Mouse (Mus musculus): Measurements from ENCODE around the gene Mta3.

Mta3 gene

DNA sequence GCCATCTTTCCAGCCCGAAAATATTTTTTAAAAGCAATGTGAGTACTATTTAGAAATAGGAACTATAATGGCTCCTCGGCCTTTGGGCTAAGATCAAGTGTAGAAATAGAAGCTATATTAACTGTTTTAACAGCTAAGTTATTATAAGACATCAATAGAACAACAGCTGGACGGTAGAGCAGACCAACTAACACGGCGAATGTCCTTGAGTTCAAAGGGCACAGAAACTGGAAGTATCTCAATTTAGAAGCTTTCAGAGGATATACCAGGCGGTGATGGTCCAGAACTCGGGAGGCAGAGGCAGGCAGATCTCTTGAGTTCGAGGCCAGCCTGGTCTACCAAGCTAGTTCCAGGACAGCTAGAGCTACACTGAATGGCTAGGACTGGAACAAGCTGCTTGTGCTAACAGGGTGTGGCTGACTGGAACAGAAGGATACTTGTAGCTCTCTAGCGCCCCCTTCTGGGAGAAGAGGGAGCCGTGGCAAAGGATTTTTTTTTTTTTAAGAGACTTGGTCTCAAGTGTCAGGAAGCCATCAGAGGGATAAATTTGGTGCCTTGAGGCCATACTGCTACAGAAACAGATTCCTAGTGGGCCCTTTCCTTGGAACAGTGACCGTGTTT is 101.9 kb downstream of the Mta3 start:
- in situ Hi-C loops (cut with MboI; ENCODE audit: low sequenced_read_pairs) = no loop called here

DNA sequence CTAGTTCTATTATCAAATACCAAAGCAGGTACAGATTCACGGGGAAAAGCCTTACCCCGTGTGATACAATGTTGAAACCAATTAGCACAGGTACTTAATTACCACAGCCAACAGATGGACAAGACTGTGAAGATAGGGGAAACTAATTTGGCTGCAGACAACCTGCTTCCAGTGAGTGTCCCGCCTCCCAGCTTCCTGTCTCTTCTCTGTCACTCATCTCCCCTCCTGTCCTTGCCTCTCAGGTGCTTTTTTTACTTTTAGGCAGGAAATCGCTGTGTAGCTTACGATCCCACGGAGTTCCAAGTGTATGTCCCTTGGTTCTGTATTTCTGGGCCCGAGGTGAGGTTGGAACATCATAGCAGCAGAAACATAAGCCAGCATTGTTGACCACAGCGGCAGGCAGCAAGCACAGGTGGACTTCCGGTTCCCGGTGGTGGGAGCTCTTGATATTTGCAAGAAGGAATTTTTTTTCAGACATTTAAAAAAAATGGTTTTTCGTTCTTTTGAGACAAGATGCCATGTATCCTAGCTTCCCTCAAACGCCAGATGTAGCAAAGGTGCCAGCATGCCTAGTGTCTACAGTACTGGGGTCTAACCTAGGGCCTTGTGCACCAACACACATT is 102.6 kb downstream of the Mta3 start:
- in situ Hi-C loops (cut with MboI; ENCODE audit: low sequenced_read_pairs) = no loop called here

DNA sequence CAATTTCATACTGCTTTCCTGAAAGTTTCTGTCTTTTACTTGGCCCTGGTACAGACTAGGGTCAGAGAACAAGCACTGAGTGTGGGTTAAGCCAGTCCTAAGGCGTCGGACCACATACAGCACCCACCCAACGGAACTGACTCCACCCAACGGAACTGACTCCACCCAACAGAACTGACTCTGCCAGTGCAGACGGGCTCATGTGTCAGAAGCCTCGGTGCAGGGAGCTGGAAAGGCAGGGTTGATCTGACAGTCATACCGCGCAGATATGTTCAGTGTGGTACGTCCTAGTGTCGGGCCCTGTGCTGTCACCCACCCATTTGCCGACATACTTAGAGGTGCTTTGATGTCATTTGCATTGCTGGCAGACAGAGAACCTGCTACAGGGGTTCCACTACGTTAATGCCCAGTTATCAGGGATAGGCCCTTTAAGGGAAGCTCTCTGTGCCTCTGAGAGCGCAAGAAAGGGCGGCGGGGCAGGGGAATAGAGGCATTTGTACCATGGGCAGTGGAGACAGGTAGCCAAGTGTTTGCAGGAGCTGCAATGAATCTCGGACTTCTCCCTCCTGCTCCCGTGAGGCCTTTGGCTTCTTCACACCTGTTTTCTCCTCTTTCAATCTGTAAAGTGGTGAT is 103.3 kb downstream of the Mta3 start:
- in situ Hi-C loops (cut with MboI; ENCODE audit: low sequenced_read_pairs) = no loop called here

DNA sequence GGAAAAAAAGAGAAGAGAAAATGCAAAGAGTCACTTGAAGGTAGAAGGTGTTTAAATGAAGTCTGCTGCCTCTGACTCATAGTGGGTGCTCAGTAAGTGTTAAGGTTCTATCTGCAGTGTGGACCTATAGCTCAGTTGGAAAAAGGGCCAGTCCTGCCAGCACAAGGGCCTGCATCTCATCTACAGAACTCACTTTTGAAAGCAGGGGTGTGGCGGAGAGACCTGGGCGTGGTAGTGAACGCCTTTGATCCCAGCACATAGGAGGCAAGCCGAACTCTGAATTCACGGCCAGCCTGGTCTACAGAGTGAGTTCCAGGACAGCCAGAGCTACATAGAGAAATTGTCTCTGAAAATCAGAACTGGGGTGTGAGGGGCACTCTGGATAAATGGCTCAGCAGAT is 104.3 kb downstream of the Mta3 start:
- in situ Hi-C loops (cut with MboI; ENCODE audit: low sequenced_read_pairs) = no loop called here

DNA sequence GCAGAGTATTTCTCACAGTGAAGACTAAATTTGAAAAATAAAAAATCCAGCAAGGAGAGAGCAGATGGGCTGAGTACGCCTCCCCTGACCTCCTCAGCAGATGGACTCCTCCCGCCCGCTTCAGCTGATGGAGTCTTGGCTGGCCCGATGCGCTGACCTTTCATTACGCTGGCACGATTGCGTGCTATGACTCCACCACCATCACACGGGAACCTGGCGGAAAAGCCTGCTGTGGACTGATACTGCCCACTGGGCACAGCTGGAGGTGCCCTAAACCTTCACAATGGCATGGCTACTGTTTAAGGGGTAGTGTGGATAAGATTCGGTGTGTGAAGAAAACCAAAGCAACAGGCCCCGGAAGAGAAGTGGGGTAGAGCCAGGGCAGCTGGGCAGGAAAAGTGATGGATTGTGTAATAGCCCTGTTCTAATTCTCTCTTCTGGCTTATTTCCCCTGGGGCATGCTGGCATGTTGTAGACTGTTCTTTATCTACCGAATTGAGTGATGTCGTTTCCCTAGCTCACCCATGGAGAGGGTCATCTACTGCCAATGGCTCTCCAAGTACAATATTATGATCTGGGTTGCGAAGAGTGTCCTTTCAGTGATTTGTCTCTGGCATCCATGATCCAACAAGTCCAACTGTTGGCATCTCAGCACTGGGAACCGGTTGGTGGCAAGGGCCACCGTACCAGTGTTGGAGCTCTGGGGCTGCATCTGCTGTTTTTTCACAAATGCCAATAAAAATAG is 106.4 kb downstream of the Mta3 start:
- in situ Hi-C loops (cut with MboI; ENCODE audit: low sequenced_read_pairs) = no loop called here

DNA sequence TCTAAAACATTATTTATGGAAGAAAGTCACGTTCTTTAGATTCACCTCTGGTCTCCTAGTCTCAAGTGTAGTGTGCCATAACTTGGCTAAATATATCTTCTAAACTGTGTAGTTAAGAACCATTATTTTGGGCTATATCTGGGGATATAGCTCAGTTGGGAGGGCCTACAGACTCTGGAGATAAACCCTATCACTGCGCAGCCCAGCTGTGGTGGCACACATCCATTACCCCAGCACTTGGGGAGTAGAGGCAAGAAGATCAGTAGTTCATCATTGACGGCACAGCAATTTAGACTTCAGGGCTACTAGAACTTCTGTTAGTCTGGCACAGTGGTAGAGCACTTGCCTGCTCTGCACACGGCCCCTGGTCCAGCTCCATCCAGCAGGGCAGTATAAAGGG is 107.1 kb downstream of the Mta3 start:
- in situ Hi-C loops (cut with MboI; ENCODE audit: low sequenced_read_pairs) = no loop called here

DNA sequence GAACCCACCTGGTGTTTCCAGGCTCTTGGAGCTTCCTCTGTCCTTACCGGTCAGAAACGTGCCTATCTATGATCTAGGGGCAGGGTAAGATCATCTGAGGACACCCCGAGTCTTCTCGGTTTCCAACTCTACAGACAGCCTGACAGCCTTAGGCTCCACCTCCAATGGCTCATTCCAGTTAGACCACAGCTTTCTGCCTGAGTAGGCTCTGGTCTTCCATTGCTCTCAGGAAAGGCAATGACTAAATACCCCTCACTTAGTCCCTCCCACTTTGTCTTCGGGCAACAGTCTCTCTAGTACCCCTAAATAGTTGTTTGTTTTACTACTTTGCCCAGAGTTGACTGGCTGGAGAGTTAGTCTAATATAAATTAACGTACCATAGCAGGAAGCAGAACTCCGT is 111.0 kb downstream of the Mta3 start:
- in situ Hi-C loops (cut with MboI; ENCODE audit: low sequenced_read_pairs) = no loop called here

DNA sequence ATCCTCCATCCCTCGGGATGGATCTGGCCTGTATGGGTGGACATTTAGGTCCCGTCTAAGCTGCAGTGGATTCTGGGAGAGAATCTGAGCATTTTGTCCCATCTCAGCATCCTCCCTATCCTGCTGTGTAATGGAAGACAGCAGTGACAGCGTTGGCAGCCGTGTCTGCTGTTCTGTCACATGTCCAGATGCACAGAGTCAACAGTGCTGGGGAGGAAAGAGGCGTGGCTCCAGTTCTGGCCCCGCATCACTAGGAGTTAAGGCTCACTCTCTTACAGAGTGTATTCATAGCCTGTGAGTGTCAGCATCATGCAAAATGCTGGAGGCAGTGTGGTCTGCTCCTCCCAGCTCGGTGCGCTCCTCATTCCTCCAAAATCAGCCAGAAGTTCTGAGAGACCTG is 113.5 kb downstream of the Mta3 start:
- in situ Hi-C loops (cut with MboI; ENCODE audit: low sequenced_read_pairs) = no loop called here

DNA sequence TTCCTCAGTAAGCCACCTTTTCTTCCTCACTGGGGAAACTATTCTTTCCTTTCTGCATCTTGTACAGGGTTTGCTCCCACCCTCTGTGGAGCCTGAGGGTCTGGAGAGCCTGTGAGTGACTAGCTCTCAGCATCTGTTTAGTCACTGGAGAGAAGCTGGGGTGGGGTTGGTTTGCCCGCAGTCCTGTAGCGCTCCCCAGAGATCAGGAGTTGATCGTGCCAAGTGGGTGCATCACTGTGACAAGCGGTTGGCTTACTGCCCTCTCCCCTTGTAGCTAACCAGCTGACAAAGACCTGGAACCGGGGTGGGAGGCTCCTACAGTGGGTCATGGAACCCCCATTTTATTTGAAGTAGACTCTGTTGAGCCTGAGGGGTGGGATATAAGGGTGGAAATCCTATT is 114.7 kb downstream of the Mta3 start:
- in situ Hi-C loops (cut with MboI; ENCODE audit: low sequenced_read_pairs) = no loop called here

DNA sequence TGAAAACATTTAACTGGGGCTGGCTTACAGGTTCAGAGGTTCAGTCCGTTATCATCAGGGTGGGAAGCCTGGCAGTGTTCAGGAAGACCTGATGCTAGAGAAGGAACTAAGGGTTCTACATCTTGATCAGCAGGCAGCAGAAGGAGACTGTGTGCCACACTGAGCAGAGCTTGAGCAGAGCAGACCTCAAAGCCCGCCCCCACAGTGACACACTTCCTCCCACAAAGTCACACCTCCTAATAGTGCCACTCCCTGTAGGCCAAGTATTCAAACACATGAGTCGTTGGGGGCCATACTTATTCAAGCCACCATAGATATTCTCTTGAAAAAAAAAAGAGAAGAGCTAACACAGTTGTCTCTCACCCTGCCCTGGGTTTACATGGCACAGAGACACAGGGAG is 115.9 kb downstream of the Mta3 start:
- in situ Hi-C loops (cut with MboI; ENCODE audit: low sequenced_read_pairs) = no loop called here

DNA sequence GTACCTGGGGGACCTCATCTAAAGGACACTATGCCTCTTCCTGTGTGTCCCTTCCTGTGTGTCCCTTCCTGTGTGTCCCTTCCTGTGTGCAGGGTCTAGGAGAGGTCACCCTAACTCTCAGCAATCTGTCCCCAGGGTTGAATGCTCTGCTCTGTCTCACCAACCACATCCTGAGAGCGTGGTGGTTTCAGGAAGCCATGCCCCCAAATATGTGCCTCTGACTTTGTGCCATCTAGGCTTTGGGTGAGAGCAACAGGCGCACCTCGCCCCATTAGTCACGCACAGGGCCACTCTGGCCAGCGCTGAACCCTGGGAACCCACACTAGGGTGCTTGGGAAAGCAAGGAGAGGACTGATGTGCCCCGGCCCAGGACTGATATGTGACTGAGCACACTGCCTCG is 117.9 kb downstream of the Mta3 start:
- in situ Hi-C loops (cut with MboI; ENCODE audit: low sequenced_read_pairs) = no loop called here

DNA sequence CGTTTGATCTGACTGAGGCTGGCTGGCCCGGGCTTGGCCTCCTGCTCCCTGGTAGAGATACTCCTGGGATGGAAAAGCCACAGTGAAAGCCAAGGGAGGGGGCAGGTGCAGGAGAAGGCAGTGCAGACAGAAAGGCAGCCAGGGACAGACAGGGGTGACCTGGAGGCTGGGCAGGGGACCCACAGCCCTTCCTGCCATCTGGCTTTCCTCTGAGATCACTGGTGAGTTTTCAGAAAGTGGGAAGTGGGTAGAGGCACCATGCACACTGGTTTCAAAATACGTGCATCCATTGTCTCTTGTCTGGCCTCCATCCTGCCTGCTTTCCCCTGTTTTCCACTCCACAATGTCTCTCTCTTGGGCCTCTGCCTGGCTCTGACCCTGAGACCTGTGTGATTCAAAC is 123.4 kb downstream of the Mta3 start:
- in situ Hi-C loops (cut with MboI; ENCODE audit: low sequenced_read_pairs) = no loop called here

DNA sequence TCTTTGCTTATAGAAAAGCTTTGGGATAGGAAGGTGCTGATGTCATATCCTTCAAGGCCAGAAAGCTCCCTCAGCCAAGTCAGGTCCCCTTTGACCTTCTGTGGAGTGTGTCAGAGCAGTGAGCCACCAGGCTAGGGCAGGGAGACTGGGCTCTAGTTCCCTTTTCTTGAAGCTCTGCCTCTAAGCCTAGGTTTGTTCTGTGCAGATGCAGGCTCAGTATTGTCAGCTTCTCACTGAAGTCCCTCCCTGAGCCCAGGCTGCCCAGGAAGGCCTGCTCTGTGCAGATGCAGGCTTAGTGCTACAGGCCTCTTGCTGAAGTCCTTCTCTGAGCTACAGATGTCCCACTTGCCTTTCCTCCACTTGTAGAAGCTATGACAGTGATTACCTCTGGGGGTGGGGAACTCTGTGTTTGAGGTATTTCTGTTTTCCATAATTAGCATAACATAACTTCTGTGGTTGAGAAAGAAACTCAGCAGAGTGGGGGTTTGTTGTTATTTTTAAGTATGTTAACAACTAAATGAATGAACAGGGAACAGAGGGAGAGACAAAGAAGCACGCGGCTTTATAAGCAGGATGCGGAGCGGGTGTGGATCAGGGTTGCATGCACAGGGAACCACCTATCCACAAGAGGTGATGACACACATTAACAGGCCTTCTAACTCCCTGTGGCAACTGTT is 124.8 kb downstream of the Mta3 start:
- in situ Hi-C loops (cut with MboI; ENCODE audit: low sequenced_read_pairs) = no loop called here

DNA sequence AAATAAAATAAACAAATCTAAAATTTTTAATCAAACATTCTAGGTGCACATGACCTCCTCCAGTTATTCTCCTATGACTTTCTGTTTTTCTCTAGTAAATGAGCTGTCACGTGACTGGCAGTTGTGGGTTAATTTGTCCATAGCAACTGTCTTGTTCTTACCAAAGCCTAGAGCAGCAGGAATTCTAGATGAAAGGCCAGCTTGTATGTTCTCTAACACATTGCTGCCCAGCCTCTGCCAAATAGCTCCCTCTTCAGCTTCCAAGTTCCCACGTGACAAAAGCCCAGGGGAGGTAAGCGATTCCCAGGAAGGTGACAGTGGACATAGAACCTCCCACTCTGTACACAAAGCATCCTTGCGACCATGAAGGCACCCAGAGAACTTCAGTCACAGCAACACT is 128.2 kb downstream of the Mta3 start:
- in situ Hi-C loops (cut with MboI; ENCODE audit: low sequenced_read_pairs) = no loop called here

DNA sequence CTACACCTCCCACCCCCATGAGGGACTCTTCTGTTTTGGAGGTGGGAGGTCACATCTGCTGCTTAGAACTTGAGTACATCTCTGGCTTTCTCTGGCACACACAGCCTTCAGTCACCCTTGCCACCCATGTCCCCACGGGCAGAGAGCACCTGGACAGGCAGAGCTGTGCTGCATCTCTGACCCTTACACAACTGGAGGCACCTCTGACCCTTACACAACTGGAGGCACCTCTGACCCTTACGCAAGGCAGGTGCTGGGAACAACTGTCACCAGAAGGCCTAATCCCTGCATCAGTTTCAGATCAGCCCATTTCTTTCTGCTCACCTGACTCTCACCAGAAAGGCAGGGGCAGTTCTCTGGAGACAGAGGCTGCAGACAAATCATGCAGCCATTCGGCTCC is 130.1 kb downstream of the Mta3 start:
- in situ Hi-C loops (cut with MboI; ENCODE audit: low sequenced_read_pairs) = no loop called here

DNA sequence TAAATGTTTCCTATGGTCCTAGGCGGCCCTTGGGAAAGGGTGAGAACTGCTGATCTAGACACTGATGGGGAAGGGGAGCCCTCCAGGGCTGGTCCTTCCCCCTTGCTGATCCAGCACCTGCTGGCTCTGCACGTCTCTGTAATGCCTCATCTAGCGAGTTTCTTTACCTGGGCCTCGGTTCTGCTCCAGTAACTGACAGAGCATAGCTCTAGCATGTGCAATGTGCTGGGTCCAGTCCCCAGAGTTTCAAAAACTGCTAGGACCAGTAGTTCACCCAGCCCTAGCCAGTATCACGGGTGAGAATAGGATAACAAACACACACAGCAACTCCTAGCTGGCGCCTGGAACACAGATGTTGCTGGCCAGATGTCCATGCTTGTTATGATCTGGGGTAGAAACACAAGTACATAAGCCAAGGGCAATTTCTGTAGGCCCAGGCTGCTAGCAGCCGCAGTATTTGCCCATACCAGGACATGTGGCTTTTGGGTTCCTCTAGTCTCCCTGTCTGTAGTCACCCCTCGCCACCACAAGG is 131.8 kb downstream of the Mta3 start:
- in situ Hi-C loops (cut with MboI; ENCODE audit: low sequenced_read_pairs) = no loop called here

DNA sequence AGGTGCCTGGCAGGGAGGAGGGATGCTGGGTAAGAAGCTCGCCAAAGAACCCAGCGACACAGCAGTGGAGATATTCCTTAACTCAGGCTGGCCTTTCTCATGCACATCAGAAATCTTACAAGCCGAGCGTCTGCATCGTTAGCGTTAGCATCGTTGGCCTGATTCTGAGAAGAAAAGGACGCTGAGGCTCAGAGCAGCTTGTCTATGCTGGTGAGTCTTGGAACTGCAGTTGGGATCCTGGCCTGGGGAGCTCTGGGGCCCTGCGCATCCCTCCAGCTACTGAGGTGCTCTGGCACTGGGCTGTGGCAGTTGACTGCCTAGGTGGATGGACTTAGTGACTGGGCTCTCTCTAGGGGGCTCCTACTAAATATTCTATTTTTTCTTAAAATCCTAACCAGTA is 133.2 kb downstream of the Mta3 start:
- in situ Hi-C loops (cut with MboI; ENCODE audit: low sequenced_read_pairs) = no loop called here

DNA sequence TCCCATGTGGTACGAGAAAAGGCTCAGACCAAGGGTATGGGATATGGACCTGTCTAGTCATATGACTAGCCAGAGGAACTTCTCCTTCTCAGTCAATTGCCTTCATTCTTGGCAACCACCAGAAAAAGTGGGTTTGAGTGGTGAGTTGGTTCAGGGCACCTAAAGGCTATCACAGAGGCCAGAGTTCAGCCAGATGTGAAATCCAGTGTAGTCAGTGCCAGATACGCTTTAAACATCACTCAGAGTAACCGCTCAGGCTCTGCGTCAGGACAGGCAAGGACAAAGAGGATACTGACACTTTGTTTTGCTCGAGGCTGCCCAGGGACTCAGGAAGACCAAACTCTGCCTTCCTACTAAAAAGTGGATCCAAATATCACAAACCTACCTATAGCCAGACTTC is 135.0 kb downstream of the Mta3 start:
- in situ Hi-C loops (cut with MboI; ENCODE audit: low sequenced_read_pairs) = no loop called here

DNA sequence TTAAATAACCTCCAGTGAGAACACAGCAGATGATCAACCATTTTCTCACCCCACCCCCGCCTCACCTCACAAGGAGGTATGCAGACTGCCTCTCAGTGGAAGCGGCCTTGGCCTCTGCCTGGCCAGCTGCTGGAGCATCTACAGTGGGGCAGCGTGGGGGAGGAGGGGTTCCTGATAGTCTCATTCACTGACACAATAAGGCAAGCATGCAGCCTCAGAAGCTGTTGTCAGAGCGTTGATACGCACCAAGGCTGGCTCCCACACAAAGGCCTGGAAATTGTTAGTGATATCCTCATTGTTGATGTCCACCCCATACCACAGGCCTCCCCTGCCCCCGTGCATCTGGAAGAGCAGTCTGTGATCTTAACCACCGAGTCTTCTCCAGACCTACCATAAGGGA is 137.8 kb downstream of the Mta3 start:
- in situ Hi-C loops (cut with MboI; ENCODE audit: low sequenced_read_pairs) = no loop called here

DNA sequence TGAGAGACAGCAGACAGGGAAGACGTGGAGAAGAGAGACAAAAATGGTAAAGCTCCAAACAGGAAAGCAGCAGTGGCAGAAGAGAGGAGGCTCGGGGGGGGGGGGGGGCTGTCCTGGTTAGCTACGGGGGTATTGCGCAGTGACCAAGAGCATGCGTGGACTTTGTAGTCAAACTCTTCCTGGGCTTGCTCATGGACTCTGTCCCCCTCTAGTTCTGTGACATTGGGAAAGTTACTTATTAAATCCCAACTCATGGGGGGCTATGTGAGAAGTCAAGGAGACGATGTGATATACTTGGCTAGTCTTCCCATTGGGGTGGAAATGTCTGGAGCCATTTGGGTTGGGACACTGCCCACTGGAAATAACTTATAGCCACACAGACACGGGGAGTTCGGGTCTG is 139.6 kb downstream of the Mta3 start:
- in situ Hi-C loops (cut with MboI; ENCODE audit: low sequenced_read_pairs) = no loop called here

DNA sequence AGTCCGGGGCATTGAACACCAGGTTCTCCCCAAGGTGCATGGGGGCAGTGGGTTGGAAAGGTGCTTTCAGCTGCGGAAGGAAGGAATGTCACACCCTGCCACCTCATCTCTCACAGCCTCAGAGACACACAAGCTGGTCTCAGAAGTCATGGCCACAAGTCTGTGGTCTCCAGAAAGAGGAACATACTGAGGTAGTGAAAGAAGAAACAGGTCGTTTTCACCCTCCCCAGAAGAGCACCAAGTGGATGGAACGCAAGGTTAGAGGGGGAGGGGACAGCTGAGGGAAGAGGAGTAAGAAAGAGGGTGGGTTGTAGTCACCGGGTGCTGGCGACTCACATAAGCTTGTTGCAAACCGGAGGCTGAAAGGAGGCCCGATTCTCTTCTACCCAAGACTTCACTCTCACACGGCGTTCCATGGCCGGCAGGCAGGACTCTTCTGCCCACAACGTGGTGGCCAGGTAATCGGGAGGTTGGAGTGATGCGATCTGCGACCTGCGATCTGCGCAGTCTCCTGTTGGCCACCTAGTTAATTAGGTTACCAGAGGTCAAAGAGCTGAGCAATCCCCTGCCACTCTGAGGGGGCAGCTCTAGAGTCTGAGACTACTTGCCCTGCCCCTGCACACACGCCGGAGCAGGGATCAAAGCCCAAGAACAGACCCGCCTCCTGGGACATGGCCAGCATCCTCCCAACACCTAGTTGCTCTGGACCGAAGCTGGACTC is 140.5 kb downstream of the Mta3 start:
- in situ Hi-C loops (cut with MboI; ENCODE audit: low sequenced_read_pairs) = no loop called here
